Mouse (Mus musculus): Measurements from ENCODE around the gene Lcmt1.
A peak's percentile ranks its signal among the peaks of the same experiment; 100 is the strongest.

Gene Lcmt1

GRCm38 (mm10) chr7:123360185-123360584, 9.4 kb upstream of the Lcmt1 start:
- DNase-seq (ENCODE audit: low spot score in 2 of 2) = no peak

GRCm38 (mm10) chr7:123361229-123361980, 8.2 kb upstream of the Lcmt1 start:
- DNase-seq (ENCODE audit: low spot score in 2 of 2) = no peak

- no peak for DNase-seq (ENCODE audit: low spot score in 2 of 2)
Measured at GRCm38 (mm10) chr7:123362806-123363205, 6.8 kb upstream of the Lcmt1 start.

- no peak for DNase-seq (ENCODE audit: low spot score in 2 of 2)
Measured at GRCm38 (mm10) chr7:123363971-123364370, 5.6 kb upstream of the Lcmt1 start.

GRCm38 (mm10) chr7:123365876-123366741, 3.5 kb upstream of the Lcmt1 start:
- no peak for DNase-seq (ENCODE audit: low spot score in 2 of 2)

GRCm38 (mm10) chr7:123366806-123367205, 2.8 kb upstream of the Lcmt1 start:
- no peak for DNase-seq (ENCODE audit: low spot score in 2 of 2)

GRCm38 (mm10) chr7:123367218-123368150, 2.1 kb upstream of the Lcmt1 start:
- DNase-seq (ENCODE audit: low spot score in 2 of 2) = no peak

GRCm38 (mm10) chr7:123368187-123368586, 1.4 kb upstream of the Lcmt1 start:
- no peak for DNase-seq (ENCODE audit: low spot score in 2 of 2)

- DNase-seq (ENCODE audit: low spot score in 2 of 2) = peak in 1 of 2 experiments; percentile 58
Measured at GRCm38 (mm10) chr7:123368778-123369746, 522 bp upstream of the Lcmt1 start.

- DNase-seq (ENCODE audit: low spot score in 2 of 2) = no peak
Measured at GRCm38 (mm10) chr7:123370700-123371099, 1.1 kb downstream of the Lcmt1 start.

- no peak for DNase-seq (ENCODE audit: low spot score in 2 of 2)
Measured at GRCm38 (mm10) chr7:123371501-123371900, 1.9 kb downstream of the Lcmt1 start.

GRCm38 (mm10) chr7:123377443-123378400, 8.1 kb downstream of the Lcmt1 start:
- DNase-seq (ENCODE audit: low spot score in 2 of 2) = peak; percentile 90 to 94

GRCm38 (mm10) chr7:123385693-123386407, 16.3 kb downstream of the Lcmt1 start:
- DNase-seq (ENCODE audit: low spot score in 2 of 2) = no peak

- DNase-seq (ENCODE audit: low spot score in 2 of 2) = no peak
Measured at GRCm38 (mm10) chr7:123389686-123390280, 20.2 kb downstream of the Lcmt1 start.

GRCm38 (mm10) chr7:123394271-123394670, 24.7 kb downstream of the Lcmt1 start:
- DNase-seq (ENCODE audit: low spot score in 2 of 2) = no peak

- DNase-seq (ENCODE audit: low spot score in 2 of 2) = no peak
Measured at GRCm38 (mm10) chr7:123396900-123397299, 27.3 kb downstream of the Lcmt1 start.

- no peak for DNase-seq (ENCODE audit: low spot score in 2 of 2)
Measured at GRCm38 (mm10) chr7:123397369-123397768, 27.8 kb downstream of the Lcmt1 start.

GRCm38 (mm10) chr7:123397931-123398330, 28.3 kb downstream of the Lcmt1 start:
- no peak for DNase-seq (ENCODE audit: low spot score in 2 of 2)

Measured in thymus, postnatal 10 days (tissue).